Mouse (Mus musculus) thymus, postnatal 14 days (tissue): ENCODE measurements around the gene Dedd2.
A peak's percentile ranks its signal among the peaks of the same experiment; 100 is the strongest.

Experiments used
- DNase-seq: peaks from one replicate; pipeline ENCODE4 v3.0.0; 2021

Dedd2 gene

DNA sequence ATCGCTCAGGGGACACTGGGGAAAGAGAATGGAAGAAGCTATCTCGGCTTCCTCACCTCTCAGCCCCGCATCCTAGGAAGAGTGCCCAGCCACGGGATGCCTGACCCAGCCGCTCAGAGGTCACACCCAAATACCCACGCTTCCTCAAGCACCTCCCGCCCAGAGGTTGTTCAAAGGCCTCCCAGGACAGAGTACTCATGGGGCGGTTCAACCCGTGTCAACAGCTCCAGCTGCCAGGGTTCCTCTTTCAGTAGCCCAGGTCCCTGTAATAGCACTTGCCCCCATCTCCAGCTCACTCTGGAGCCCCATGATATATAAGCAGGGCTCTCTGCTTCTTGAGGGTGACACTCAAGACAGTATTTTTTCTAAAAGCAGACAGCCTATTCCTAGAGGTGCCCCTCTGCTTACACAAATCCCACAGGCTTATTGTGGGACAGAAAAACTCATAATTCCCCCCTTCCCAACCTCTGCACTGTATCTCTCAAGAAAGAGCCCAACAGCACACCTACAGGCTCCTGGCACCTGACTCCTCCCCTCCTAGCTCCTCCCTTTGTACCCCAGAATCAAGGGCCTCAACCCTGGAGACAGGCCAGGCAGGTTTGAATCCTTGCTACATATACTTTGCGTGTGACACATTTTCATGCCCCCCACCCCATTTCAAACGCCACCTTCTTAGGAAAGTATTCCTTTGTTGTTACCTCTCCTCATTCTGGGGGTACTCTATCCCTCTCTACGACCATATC, 2.6 kb downstream of the Dedd2 start:
- DNase-seq = no peak

DNA sequence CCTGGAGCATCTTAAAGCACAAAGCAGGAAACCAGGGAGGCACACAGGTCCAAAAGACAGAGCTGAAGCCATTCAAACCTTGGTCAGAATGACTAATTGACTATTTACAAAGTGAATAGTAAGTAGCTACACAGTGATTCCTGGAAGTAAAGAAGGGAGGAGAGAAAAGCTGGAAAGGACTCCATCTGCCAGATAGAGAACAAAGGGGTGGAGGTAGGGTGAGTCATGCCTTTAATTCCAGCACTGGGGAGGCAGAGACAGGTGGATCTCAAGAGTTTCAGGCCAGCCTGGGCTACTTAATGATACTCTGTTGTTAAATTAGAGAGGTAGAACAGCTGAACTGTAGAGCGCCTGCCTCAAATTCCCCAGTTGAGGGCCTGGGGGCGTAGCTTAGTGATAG, 6.2 kb downstream of the Dedd2 start:
- no peak for DNase-seq

DNA sequence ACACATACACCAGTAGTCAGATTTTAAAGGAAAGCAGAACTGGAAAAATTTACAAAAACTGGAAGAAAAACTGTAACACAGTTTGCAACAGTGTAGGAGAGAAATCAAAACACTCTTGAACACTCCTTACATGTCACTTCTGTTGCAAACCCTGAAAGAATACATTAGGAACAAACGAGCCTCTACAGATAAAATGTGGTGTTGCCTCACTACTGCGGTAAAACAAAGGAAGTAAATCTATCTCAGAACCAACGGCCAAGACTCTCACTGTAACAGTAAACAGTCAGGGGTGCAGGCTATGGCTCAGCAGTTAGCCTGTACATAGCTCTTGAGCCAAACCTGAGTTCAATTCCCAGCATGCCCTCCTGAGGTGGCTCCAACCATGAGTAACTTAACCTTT, 7.3 kb downstream of the Dedd2 start:
- DNase-seq = no peak

DNA sequence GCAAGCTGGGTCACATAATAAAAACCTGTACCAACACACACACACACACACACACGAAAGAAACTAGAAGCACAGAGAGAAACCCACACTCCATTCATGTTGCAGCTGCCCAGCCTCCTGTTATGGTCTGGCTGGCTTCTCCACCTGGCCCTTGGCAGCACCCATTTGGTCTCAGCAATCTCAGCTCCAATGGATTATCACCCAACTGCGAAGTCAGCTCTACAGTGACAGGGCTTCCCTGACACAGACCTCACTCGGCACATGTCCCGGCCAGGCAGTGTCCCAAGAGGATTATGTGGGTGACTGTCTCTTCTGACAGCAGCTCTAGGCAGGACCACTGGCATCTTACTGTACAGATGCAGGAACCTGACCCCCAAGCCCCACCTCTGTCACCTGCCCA, 9.9 kb downstream of the Dedd2 start:
- no peak for DNase-seq

DNA sequence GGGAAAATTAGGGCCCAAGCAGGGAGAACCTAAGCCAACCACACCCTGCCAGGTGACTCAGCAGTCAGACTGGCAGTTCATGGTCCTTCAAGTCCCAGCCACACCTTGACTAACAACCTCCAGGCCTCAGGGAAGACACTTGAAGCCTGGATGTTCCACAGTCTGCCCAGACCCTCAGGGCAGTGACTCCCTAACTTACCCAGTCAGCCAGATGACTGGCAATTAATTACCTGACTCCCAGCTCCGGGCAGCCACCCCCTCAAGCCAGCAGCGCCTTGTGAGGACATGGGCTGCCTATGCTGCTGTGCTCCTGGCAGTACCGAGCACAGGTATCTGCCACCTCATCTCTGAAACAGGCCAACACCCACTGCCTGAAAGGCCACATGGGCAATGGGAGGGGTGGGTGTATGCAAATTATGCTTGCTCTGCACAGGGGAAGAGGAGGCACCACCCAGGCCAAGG, 11.2 kb downstream of the Dedd2 start:
- DNase-seq = no peak

DNA sequence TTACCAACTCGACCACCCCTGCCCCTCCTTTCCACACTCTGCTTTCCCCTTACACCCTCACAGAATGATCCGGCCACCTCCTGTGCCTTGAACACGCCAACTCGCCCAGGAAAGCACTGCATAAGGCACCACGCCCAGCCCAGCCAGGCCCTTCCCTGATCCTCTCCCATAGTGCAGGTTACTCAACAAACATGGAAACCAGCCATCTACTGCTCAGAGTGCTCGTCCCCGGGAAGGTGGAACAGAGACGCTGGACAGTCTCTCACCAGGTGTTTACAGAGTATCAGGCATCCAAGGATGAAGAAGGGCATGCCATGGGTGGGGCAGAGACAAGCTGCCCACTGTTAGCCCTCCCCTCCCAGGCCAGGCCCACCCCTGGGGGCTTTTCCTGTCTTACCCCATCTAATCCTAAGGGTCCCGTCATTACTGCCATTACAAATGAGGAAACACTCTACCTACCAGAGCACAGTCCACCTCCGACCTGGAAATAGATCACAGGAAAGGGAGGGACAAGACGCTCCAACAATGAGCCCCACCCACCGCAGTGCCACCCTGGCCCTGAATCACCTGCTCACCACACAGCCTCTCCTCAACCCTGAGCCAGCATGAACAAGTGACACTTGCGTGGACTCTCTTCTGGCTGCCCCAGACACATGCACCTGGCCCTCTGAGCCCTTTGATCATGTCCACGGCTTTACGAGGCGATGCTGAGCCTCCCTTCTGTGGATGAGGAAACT, 14.2 kb downstream of the Dedd2 start:
- DNase-seq = no peak

DNA sequence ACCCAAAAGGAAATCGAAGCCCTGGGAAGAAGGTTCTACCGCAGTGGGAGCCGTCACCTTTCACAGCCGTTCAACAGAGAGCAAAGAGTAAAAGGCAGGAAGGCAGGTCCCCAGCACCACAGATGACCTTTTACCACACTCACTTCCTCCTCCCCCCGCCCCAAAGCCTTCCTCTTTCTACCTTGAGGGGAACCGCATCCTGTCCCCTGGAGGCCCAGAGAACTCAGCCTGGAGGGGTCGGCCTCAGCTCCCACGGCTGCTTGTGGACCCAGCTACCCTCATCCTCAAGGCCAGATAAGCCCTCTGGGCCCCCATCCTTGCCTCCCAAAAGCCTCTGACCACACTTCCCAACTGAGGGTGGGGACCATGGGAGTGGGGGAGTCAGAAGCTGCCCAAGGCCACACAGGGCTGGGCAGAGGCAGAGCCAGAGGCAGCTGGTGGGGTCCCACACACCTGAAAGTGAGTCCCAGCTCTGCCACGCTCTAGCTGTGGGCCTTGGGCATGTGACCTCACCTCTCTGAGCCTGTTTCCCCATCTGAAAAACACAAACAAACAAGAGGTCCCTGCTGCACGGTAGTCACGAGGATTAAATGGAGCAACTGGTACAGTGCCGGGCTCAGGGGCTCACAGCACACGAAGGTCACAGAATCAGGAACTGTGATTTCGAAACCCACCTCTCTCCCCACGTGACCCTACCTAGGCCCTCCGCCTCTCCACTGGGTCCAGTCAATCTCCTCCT, 14.9 kb downstream of the Dedd2 start:
- peak; percentile 87 for DNase-seq

DNA sequence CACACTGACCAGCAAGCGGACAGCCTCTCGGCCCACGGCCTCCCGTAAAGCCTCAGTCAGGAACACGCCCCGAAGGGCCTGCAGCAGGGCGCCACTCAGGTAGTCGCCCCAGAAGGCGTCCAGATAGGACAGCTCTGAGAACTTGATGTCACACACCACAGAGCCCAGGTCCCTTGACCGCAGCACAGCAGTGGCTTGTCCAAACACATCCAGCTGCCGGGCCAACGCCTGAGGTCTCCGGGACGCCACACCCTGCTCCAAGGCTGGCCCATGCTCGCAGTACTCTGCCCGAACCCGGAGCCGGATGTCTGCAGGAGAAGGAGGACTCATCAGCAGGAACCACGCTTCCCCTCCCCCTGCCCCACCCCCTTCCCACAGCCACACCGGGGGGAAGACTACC, 16.8 kb downstream of the Dedd2 start:
- no peak for DNase-seq

DNA sequence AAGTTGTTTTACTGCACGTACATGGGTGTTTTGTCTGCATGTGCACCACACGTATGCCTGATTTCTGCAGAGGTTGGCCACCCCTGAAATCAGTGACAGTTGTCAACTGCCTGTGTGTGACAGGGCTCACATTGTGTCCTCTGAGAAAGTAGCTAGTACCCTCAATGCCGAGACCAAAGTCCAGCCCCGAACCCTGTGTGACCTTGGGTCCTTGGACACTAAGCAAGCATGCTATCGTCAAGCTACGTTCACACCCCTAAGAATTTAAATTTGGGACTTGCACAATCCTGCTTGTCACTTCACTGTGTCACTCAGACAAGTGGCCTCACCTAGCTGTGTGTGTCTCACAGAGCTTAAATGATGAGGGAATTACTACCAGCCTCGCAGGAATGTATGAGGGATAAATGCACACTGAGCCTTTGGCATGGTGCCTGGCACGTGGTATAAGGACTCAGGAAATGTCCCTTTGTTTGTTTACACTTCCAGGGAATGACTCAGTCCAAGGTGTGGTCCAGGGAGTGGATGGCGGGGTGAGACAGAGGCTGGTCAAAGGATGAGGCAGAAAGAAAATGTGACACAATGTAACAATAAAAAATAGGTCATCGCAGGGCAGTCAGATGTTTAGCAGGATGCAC, 22.9 kb downstream of the Dedd2 start:
- DNase-seq = no peak

DNA sequence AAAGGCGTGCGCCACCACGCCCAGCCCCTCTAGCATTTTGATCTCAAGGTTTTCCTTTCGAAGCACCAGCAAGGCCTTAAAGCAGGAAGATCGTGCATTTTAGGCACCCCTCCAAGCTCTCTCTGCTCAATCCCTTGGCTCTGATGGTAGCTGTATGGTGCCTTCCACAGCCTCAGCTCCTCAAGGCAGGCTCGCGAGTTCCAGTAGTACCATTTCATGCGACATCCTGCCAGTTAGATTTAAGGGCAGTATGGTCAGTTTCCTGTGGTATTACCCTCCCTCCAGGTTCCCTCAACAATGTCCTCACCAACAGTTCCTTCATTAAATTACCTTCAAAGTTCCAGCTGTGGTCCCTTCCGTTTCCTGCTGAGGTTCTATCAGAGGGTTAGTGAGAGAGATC, 24.3 kb downstream of the Dedd2 start:
- DNase-seq = no peak

DNA sequence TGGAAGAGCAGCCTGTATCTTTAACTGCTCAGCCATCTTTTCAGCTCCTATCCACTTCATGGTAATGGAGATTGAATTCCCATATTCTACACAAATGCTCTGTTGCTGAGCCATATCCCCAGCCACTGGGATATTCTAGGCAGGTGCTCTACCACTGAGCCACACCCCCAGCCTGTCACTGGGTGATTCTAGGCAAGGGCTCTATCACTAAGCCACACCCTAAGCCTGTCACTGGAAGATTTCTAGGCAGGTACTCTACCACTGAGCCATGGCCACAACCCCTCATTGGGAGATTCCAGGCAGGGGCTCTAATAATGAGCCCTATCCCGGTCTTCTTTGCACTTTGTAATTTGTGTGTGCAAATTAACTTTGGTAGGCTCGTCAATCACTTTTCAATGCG, 25.3 kb downstream of the Dedd2 start:
- no peak for DNase-seq

DNA sequence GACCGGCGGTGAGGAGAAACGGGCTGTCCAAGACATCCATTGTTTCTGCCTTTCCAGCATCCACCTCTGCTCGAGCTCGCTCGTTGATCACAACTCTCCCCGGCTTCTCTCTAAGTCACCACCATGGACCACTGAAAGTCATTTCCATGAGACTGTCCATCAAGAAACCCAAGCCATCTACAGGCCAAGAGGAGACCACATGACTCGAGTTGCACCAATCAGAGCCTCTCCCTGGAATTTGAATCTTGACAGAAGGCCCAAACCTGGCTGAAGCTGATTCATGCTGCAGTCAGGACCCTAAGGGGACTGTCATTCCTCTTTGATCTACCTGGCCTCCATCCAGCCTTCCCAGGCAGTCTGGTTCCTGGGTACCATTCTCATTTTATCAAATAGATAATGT, 28.3 kb downstream of the Dedd2 start:
- no peak for DNase-seq

DNA sequence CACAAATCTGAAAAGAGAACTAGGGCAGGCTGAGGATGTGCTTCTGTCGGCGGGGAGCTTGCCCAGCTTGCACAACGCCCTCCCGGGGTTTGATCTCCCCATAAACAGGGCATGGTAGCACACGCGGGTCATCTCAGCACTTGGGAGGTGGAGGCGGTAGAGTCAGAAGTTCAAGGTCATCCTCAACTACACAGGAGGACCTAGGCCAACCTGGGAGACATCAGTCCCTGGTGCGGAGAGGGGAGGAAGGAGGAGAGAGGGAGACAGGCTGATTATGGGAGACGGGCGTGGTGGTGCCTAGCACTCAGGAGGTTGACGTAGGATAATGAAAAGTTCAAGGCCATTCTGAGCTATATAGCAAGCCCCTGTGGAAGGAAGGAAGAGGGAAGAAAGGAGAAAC, 29.6 kb downstream of the Dedd2 start:
- no peak for DNase-seq

DNA sequence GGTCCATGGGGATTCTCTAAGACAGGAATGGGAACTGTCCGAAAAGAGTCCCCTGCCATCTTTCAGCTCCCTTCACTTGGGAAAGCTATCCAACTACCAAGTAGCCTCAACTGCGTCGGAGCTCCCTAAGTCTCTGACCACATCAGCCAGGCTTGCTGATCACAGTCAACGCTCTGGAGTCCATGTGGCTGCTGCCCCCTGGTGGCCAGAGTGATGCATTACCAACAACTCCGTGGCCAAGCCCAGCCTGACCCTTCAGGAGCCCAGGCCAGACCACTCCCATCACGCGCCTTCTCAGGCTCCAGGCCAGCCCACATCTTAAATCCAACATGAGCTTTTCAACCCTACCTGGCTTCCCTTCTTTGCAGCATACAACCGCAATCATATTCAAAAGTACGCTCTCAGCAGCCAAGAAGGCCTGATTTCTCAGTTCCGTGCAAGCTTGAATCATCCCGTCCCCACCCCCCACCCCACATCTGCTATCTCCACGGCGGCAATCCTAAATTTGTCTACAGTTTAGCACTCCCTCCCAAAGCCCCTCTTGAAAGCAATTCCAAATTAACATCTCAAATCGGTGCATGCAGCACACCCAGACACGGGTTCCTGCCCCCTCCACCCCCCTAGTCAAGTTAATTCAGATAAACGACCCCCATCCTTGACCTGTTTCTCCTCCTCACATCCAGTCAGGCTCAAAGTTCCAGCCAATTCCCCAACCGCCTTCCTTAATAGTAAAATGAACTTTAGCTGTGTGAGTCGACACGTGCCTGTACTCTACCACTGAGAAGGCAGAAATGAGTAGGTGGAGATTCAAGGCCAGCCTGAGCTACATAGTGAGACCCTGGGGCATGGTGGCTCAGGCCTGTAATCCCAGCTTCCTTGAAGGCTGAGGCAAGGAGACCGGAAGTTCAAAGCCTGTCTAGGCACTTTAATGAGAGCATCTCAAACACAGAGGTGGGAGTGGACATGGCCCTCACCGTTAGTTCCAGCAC, 32.5 kb downstream of the Dedd2 start:
- DNase-seq = peak; percentile 81

DNA sequence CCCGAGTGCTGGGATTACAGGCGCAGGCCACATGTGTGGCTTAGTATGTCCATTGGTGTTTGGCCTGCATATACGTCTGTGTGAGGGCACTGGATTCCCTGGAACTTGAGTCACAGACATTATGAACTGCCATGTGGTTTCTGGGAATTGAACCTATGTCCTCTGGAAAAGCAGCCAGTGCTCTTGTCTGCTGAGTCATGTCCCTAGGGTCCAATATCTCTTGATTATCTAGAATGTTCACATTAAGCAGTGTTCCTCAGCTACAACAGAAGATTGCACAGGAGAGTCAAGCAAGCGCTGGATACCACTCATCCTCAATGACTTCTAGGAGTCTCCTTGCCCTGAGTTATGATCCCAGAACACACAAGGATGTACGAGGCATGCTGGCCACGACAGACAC, 36.3 kb downstream of the Dedd2 start:
- DNase-seq = no peak

DNA sequence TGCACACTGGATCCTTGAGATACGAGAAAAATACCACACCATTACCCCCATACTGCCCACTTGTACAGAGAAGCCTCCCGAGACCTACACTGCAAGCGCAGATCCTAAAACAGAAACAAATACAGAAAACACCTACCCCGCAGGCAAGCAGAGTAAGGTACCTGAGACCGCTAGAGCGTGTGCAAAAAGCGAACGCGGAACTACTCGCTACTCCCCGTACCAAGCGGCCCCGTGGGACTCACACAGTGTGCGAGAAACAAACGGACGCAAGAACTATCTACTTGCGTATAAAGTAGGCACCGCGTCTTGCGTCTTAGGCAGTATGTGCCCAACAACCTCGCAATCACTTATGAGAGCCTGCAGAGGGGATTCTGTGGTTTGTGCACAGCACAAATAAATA, 38.6 kb downstream of the Dedd2 start:
- DNase-seq = peak; percentile 14

DNA sequence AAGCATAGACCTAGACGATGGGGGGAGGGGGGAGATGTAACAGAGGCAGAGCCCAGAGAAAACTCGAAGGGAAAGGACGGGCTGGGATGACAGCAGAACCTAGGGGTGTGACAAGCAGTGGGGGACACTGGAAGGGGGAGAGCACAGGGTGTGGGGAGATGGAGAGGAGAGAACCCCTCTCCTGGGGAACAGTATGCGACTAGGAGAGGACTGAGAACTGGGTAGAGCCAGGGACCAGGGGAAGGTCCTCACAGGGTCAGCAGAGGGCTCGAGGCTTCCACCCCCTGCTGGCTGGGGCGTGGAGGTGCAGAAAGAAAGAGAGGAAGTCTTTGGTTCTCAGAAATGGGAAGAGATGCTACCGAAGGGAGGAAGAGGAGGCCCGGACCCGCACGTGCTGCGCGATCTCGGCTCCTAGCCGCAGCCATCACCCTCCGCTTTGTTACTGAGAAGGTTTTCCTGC, 39.1 kb downstream of the Dedd2 start:
- peak; percentile 61 for DNase-seq

DNA sequence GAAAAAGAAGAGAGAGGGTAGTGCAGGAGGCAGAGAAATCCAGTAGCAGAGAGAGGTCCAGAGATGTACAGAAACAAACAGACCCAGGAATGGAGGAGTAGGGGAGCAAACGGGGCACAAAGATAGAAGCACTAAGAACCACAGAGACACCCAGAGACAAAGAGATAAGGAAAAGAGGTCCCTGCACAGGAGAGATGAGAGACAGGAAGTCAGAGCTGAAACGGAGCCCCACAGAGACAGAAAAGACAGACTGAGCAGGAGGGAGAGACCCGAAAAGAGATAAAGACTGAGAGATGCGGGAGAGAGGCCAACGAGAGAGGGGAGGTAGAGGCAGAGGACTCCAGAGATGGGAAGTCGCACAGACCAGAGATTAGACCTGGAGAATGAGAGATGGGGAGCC, 39.9 kb downstream of the Dedd2 start:
- no peak for DNase-seq

DNA sequence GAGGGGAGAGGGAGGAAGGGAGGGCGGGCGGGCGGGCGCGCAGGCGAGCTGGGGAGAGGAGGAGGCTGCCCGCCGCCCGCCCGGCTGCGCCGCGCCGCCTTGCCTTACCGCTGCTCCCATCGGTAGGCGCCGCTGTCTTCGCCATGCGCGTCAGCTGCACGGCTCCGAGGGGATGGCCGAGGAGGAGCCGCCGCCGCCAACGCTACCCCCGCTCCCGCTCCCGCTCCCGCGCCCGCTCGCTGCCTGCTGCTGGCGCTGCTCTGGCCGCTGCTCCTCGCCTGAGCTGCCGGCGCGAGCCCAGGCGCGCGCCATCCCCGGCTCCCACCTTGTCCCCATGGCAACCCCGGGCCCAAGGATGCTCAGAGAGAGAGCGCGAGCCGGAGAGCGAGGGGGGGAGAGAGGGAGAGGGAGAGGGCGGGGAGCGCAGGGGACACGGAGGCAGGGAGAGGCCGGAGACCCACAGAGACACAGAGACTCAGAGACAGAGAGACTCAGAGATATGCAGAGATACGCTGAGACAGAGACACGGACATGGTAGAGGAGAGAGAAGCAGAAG, 40.7 kb downstream of the Dedd2 start, which contains the start of gene Pou2f2:
Gene Pou2f2 (minus strand): TSS at position 121 of the 556 bp plus-strand sequence.
- DNase-seq = peak; percentile 85

DNA sequence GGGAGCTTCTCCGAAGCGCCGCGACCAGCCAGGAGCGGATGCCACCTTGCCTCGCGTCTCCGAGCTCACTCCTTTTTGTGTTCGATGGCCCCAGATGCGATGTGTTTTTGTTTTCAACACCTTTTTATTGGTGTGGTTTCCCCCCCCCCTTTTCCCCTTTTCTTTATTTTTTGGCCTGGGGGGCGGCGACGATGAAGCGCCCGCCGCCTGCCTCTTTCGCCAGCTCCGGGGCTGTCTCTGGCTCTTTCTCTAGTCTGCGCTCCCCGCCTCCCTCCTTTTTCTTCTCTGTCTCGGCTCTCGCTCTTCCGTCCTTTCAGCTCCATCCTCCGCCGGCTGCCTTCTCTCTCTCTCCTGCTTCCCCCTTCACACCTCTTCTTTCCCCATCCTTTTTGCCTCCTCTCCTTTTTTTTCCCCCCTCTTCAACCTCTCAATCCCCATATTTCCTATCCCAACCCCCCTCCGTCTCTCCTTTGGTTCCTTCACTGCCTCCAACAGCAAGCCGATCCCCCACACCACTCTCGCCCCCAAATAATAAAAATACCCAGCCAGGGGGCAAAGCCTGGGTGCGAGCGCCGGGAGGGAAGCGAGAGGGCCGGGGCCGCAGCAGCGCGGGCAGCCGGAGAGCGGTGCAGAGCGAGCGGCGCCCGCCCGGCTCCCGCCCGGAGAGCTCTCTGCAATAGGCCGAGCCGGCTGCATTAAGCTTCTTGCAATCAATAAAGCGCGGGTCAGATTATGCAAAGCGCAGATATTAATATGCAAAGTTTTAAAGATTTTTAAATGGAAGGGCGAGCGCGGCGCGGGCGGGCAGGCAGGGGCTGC, 41.4 kb downstream of the Dedd2 start:
- DNase-seq = peak; percentile 34

DNA sequence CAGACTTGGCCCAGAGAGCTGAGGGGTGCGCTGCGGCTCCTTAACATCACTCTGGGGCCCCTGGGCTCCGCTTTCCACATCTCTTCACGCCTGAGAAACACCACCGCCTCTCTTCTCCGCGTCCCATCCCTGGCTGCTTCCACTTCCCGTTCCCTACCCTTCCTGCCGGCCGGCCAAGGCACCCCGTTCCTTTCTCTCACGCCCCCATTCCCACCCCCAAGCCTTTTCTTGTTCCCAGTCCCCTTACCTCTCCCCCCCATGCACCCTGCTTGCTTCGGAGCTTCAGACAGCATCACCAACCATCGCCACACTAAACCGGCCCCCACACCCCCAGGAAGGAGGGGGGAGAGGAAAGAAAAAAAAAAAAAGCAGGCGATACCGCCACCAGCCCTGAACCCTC, 42.1 kb downstream of the Dedd2 start:
- DNase-seq = no peak
